Mouse (Mus musculus): ENCODE data around the gene 4931422A03Rik. TPM values are rescaled to one million over a fixed set of nuclear protein-coding genes. Genes with fewer than 3 reads are reported as not detected.
"Not testable (repeated sequence)": the region's sequence is repeated elsewhere in the genome, so short reads cannot be mapped to it uniquely, and the experiment has no call there.

The 4931422A03Rik gene
- polyA plus RNA-seq, 1 experiment from 2014 or later = 2.5 TPM

- 86% methylated on average over 4 of the region's 4 CpGs for WGBS
- Histone ChIP-seq H3K27me3 (ENCODE audit: control insufficient read depth, insufficient read depth, low read length) (no peaks in the 10 kb centered on the region), H3K36me3 (replicated peaks; ENCODE audit: control insufficient read depth, insufficient read depth) (no peaks in the 10 kb centered on the region), H3K4me2 (replicated peaks) (no peak overlapping the region), H3K4me3 (replicated peaks; ENCODE audit: low read length) (no peak overlapping the region), H3K9ac (no peak overlapping the region), H3K27ac (no peak overlapping the region), H3K9me3 (ENCODE audit: control insufficient read depth, low read length) (no peaks in the 10 kb centered on the region), H3K4me1 (replicated peaks; ENCODE audit: control insufficient read depth, insufficient read depth, low read length) (no peaks in the 10 kb centered on the region)
- no peak for DNase-seq (ENCODE audit: low spot score)
- ATAC-seq (ENCODE audit: low FRiP score) = no peak
Observed at GRCm38 (mm10) chr2:104001861-104002260, 26.3 kb downstream of the 4931422A03Rik start.

GRCm38 (mm10) chr2:104001076-104001475 lies 27.1 kb downstream of the 4931422A03Rik start:
- 0 out of 2 replicates have a peak, but pooled peaks have one; percentile 31 for ATAC-seq (ENCODE audit: low FRiP score)
- peak; percentile 56 for DNase-seq (ENCODE audit: low spot score)
- Histone ChIP-seq H3K9ac (no peak overlapping the region), H3K27me3 (ENCODE audit: control insufficient read depth, insufficient read depth, low read length) (no peaks in the 10 kb centered on the region), H3K4me1 (replicated peaks; ENCODE audit: control insufficient read depth, insufficient read depth, low read length) (no peaks in the 10 kb centered on the region), H3K4me2 (replicated peaks) (no peak overlapping the region), H3K36me3 (replicated peaks; ENCODE audit: control insufficient read depth, insufficient read depth) (no peaks in the 10 kb centered on the region), H3K27ac (no peak overlapping the region), H3K4me3 (replicated peaks; ENCODE audit: low read length) (no peak overlapping the region), H3K9me3 (ENCODE audit: control insufficient read depth, low read length) (no peaks in the 10 kb centered on the region)
- 21% methylated on average over 2 of the region's 2 CpGs for WGBS

GRCm38 (mm10) chr2:103992618-103993332 lies 35.4 kb downstream of the 4931422A03Rik start:
- no peak for DNase-seq (ENCODE audit: low spot score)
- Histone ChIP-seq H3K4me3 (replicated peaks; ENCODE audit: low read length) (no peak overlapping the region), H3K27ac (peak overlapping the region; percentile 74), H3K4me1 (replicated peaks; ENCODE audit: control insufficient read depth, insufficient read depth, low read length) (peaks cover 5% of the 10 kb centered on the region; the same call in 1 of the 2 replicates), H3K9me3 (ENCODE audit: control insufficient read depth, low read length) (no peaks in the 10 kb centered on the region), H3K9ac (peak overlapping the region; percentile 34), H3K27me3 (ENCODE audit: control insufficient read depth, insufficient read depth, low read length) (no peaks in the 10 kb centered on the region), H3K4me2 (replicated peaks) (peak overlapping the region; percentile 37), H3K36me3 (replicated peaks; ENCODE audit: control insufficient read depth, insufficient read depth) (no peaks in the 10 kb centered on the region)
- WGBS = 17% methylated on average over 17 of the region's 17 CpGs
- ATAC-seq (ENCODE audit: low FRiP score) = no peak

GRCm38 (mm10) chr2:103992162-103992561 lies 36.0 kb downstream of the 4931422A03Rik start:
- H3K27me3 ChIP-seq (ENCODE audit: control insufficient read depth, insufficient read depth, low read length) = no peaks in the 10 kb centered on the region
- DNase-seq (ENCODE audit: low spot score) = no peak
- no peaks in the 10 kb centered on the region for H3K36me3 ChIP-seq (replicated peaks; ENCODE audit: control insufficient read depth, insufficient read depth)
- peak overlapping the region; percentile 74 for H3K27ac ChIP-seq
- peaks cover 5% of the 10 kb centered on the region; the same call in 1 of the 2 replicates for H3K4me1 ChIP-seq (replicated peaks; ENCODE audit: control insufficient read depth, insufficient read depth, low read length)
- no peaks in the 10 kb centered on the region for H3K9me3 ChIP-seq (ENCODE audit: control insufficient read depth, low read length)
- peak overlapping the region; percentile 34 for H3K9ac ChIP-seq
- H3K4me3 ChIP-seq (replicated peaks; ENCODE audit: low read length) = no peak overlapping the region
- ATAC-seq (ENCODE audit: low FRiP score) = no peak
- H3K4me2 ChIP-seq (replicated peaks) = peak overlapping the region; percentile 37
- WGBS = 52% methylated on average over 9 of the region's 9 CpGs

- no peaks in the 10 kb centered on the region for H3K36me3 ChIP-seq (replicated peaks; ENCODE audit: control insufficient read depth, insufficient read depth)
- ATAC-seq (ENCODE audit: low FRiP score) (no peak), DNase-seq (ENCODE audit: low spot score) (no peak)
- H3K9ac ChIP-seq = no peak overlapping the region
- H3K27ac ChIP-seq = no peak overlapping the region
- H3K4me2 ChIP-seq (replicated peaks) = no peak overlapping the region
- H3K27me3 ChIP-seq (ENCODE audit: control insufficient read depth, insufficient read depth, low read length) = no peaks in the 10 kb centered on the region
- peaks cover 5% of the 10 kb centered on the region; the same call in 1 of the 2 replicates for H3K4me1 ChIP-seq (replicated peaks; ENCODE audit: control insufficient read depth, insufficient read depth, low read length)
- H3K4me3 ChIP-seq (replicated peaks; ENCODE audit: low read length) = no peak overlapping the region
- H3K9me3 ChIP-seq (ENCODE audit: control insufficient read depth, low read length) = no peaks in the 10 kb centered on the region
Observed at GRCm38 (mm10) chr2:103991303-103991702, 36.9 kb downstream of the 4931422A03Rik start.

GRCm38 (mm10) chr2:103989724-103990123 lies 38.4 kb downstream of the 4931422A03Rik start:
- Histone ChIP-seq H3K27ac (no peak overlapping the region), H3K27me3 (ENCODE audit: control insufficient read depth, insufficient read depth, low read length) (no peaks in the 10 kb centered on the region), H3K9ac (no peak overlapping the region), H3K9me3 (ENCODE audit: control insufficient read depth, low read length) (no peaks in the 10 kb centered on the region), H3K4me1 (replicated peaks; ENCODE audit: control insufficient read depth, insufficient read depth, low read length) (peaks cover 5% of the 10 kb centered on the region; the same call in 1 of the 2 replicates), H3K36me3 (replicated peaks; ENCODE audit: control insufficient read depth, insufficient read depth) (no peaks in the 10 kb centered on the region), H3K4me3 (replicated peaks; ENCODE audit: low read length) (no peak overlapping the region), H3K4me2 (replicated peaks) (no peak overlapping the region)
- ATAC-seq (ENCODE audit: low FRiP score) = no peak
- WGBS = 92% methylated on average over 6 of the region's 6 CpGs
- no peak for DNase-seq (ENCODE audit: low spot score)

GRCm38 (mm10) chr2:103987595-103987994 lies 40.6 kb downstream of the 4931422A03Rik start:
- not testable (repeated sequence) for H3K27me3 ChIP-seq (ENCODE audit: control insufficient read depth, insufficient read depth, low read length); H3K9me3 ChIP-seq (ENCODE audit: control insufficient read depth, low read length); H3K36me3 ChIP-seq (replicated peaks; ENCODE audit: control insufficient read depth, insufficient read depth); H3K4me2 ChIP-seq (replicated peaks); DNase-seq (ENCODE audit: low spot score); H3K9ac ChIP-seq; ATAC-seq (ENCODE audit: low FRiP score); H3K4me3 ChIP-seq (replicated peaks; ENCODE audit: low read length); H3K4me1 ChIP-seq (replicated peaks; ENCODE audit: control insufficient read depth, insufficient read depth, low read length); H3K27ac ChIP-seq
- 68% methylated on average over 5 of the region's 8 CpGs for WGBS

- WGBS = 86% methylated on average over 10 of the region's 10 CpGs
- H3K9me3 ChIP-seq (ENCODE audit: control insufficient read depth, low read length) = no peaks in the 10 kb centered on the region
- H3K27me3 ChIP-seq (ENCODE audit: control insufficient read depth, insufficient read depth, low read length) = no peaks in the 10 kb centered on the region
- peaks cover 3% of the 10 kb centered on the region for H3K4me1 ChIP-seq (replicated peaks; ENCODE audit: control insufficient read depth, insufficient read depth, low read length)
- no peak overlapping the region for H3K27ac ChIP-seq
- no peak overlapping the region for H3K4me2 ChIP-seq (replicated peaks)
- H3K36me3 ChIP-seq (replicated peaks; ENCODE audit: control insufficient read depth, insufficient read depth) = no peaks in the 10 kb centered on the region; the same call in 1 of the 2 replicates
- H3K4me3 ChIP-seq (replicated peaks; ENCODE audit: low read length) = no peak overlapping the region
- no peak overlapping the region for H3K9ac ChIP-seq
- no peak for DNase-seq (ENCODE audit: low spot score)
- no peak for ATAC-seq (ENCODE audit: low FRiP score)
Observed at GRCm38 (mm10) chr2:103983146-103983545, 45.0 kb downstream of the 4931422A03Rik start.

GRCm38 (mm10) chr2:103982250-103982649 lies 45.9 kb downstream of the 4931422A03Rik start:
- 11% methylated on average over 5 of the region's 5 CpGs for WGBS

More at GRCm38 (mm10) chr2:103982250-103982649, 45.9 kb downstream of the 4931422A03Rik start:
- ATAC-seq (ENCODE audit: low FRiP score) (peak; percentile 74; the same call in 1 of the 2 replicates), DNase-seq (ENCODE audit: low spot score) (peak; percentile 89)
- no peak overlapping the region for H3K4me2 ChIP-seq (replicated peaks)
- H3K9ac ChIP-seq = no peak overlapping the region
- no peaks in the 10 kb centered on the region for H3K27me3 ChIP-seq (ENCODE audit: control insufficient read depth, insufficient read depth, low read length)
- H3K27ac ChIP-seq = no peak overlapping the region
- no peaks in the 10 kb centered on the region for H3K9me3 ChIP-seq (ENCODE audit: control insufficient read depth, low read length)
- peaks cover 12% of the 10 kb centered on the region for H3K4me1 ChIP-seq (replicated peaks; ENCODE audit: control insufficient read depth, insufficient read depth, low read length)
- H3K36me3 ChIP-seq (replicated peaks; ENCODE audit: control insufficient read depth, insufficient read depth) = no peaks in the 10 kb centered on the region; the same call in 1 of the 2 replicates
- no peak overlapping the region for H3K4me3 ChIP-seq (replicated peaks; ENCODE audit: low read length)

Data from hindbrain, embryonic 14.5 days (tissue).